Mouse (Mus musculus) CH12.LX (cell line): Measurements from ENCODE around the gene Lrrc30.

Source experiments
- CHD1 ChIP-seq: IDR thresholded peaks from 2 replicates; pipeline ENCODE4 v1.6.1; 2012; ENCODE audit warnings: low read depth, low read length, improper control_type of control experiment, inconsistent platforms
- CTCF ChIP-seq, 2 experiments: IDR thresholded peaks in 1 of 2; conservative IDR thresholded peaks in 1 of 2; 2 replicates each; pipeline ENCODE4 v1.5.1; 2011 to 2012; ENCODE audit warnings: low read depth in 2 of 2, low read length in 2 of 2, improper control_type of control experiment in 1 of 2, inconsistent platforms in 1 of 2, mild to moderate bottlenecking in 1 of 2, moderate library complexity in 1 of 2
- EP300 ChIP-seq: IDR thresholded peaks from 2 replicates; pipeline ENCODE4 v1.6.1; 2011; ENCODE audit warnings: low read length, improper control_type of control experiment
- HCFC1 ChIP-seq: IDR thresholded peaks from 2 replicates; pipeline ENCODE4 v1.6.1; 2012; ENCODE audit warnings: low read depth, mild to moderate bottlenecking, inconsistent platforms, low read length, improper control_type of control experiment
- KAT2A ChIP-seq: IDR thresholded peaks from 2 replicates; pipeline ENCODE4 v1.6.1; 2012; ENCODE audit warnings: low read length, improper control_type of control experiment, inconsistent platforms; ENCODE audit not compliant: insufficient replicate concordance
- MAX ChIP-seq: IDR thresholded peaks from 2 replicates; pipeline ENCODE4 v1.6.1; 2011; ENCODE audit warnings: low read length, improper control_type of control experiment
- MAZ ChIP-seq: IDR thresholded peaks from 2 replicates; pipeline ENCODE4 v1.6.1; 2012; ENCODE audit warnings: low read depth, mild to moderate bottlenecking, inconsistent platforms, low read length, improper control_type of control experiment, moderate library complexity
- MEF2A ChIP-seq: IDR thresholded peaks from 2 replicates; pipeline ENCODE4 v1.6.1; 2014; ENCODE audit warnings: low read depth, mild to moderate bottlenecking, inconsistent platforms, low read length, improper control_type of control experiment, borderline replicate concordance
- POLR2A ChIP-seq: IDR thresholded peaks from 2 replicates; pipeline ENCODE4 v1.6.1; 2011; ENCODE audit warnings: low read depth, mild to moderate bottlenecking, improper control_type of control experiment, low read length
- RCOR1 ChIP-seq: conservative IDR thresholded peaks from 2 replicates; pipeline ENCODE4 v1.6.1; 2012; ENCODE audit warnings: low read depth, mild to moderate bottlenecking, inconsistent platforms, low read length, improper control_type of control experiment
- SIN3A ChIP-seq: IDR thresholded peaks from 2 replicates; pipeline ENCODE4 v1.6.1; 2012; ENCODE audit warnings: low read length, improper control_type of control experiment, inconsistent platforms
- TCF12 ChIP-seq: IDR thresholded peaks from 2 replicates; pipeline ENCODE4 v1.6.1; 2014; ENCODE audit warnings: low read depth, mild to moderate bottlenecking, inconsistent platforms, low read length, improper control_type of control experiment
- ZC3H11A ChIP-seq: IDR thresholded peaks from 2 replicates; pipeline ENCODE4 v1.6.1; 2012; ENCODE audit warnings: low read depth, mild to moderate bottlenecking, inconsistent platforms, low read length, improper control_type of control experiment
- ZMIZ1 ChIP-seq: IDR thresholded peaks from 2 replicates; pipeline ENCODE4 v1.6.1; 2012; ENCODE audit warnings: low read depth, mild to moderate bottlenecking, inconsistent platforms, low read length, improper control_type of control experiment

- TF ChIP-seq MAX: no peak
- TF ChIP-seq EP300: no peak
- no peak for TF ChIP-seq POLR2A
- TF ChIP-seq KAT2A: no peak
- TF ChIP-seq CTCF (conservative IDR thresholded peaks at IDR 0.05 in 1 of 2, IDR thresholded peaks at IDR 0.05 in 1 of 2; ENCODE audit: low read depth in 2 of 2, low read length in 2 of 2): no peak
- no peak for TF ChIP-seq RCOR1
- TF ChIP-seq MAZ: no peak
- no peak for TF ChIP-seq ZMIZ1
- no peak for TF ChIP-seq MEF2A
- no peak for TF ChIP-seq SIN3A
- no peak for TF ChIP-seq ZC3H11A
- TF ChIP-seq CHD1: no peak
- no peak for TF ChIP-seq TCF12
- TF ChIP-seq HCFC1: no peak
These were observed 30.0 kb downstream of the Lrrc30 start for GRCm38 (mm10) chr17:67602556-67602955.
